Mouse (Mus musculus): ENCODE results near the gene Krtap13.

GRCm38 (mm10) chr16:88786786-88787185 lies 35.4 kb upstream of the Krtap13 start:
- TF ChIP-seq GATA1 (IDR thresholded peaks at IDR 0.05; ENCODE audit: low read length): no peak
- TF ChIP-seq TAL1 (IDR thresholded peaks at IDR 0.05; ENCODE audit: low read length): no peak

All from erythroblast, embryonic 14.5 days (primary cell).